Mouse (Mus musculus): Measurements from ENCODE around the gene Trim47.
"Not testable (repeated sequence)": the region's sequence is repeated elsewhere in the genome, so short reads cannot be mapped to it uniquely, and the experiment has no call there.

The Trim47 gene

DNA sequence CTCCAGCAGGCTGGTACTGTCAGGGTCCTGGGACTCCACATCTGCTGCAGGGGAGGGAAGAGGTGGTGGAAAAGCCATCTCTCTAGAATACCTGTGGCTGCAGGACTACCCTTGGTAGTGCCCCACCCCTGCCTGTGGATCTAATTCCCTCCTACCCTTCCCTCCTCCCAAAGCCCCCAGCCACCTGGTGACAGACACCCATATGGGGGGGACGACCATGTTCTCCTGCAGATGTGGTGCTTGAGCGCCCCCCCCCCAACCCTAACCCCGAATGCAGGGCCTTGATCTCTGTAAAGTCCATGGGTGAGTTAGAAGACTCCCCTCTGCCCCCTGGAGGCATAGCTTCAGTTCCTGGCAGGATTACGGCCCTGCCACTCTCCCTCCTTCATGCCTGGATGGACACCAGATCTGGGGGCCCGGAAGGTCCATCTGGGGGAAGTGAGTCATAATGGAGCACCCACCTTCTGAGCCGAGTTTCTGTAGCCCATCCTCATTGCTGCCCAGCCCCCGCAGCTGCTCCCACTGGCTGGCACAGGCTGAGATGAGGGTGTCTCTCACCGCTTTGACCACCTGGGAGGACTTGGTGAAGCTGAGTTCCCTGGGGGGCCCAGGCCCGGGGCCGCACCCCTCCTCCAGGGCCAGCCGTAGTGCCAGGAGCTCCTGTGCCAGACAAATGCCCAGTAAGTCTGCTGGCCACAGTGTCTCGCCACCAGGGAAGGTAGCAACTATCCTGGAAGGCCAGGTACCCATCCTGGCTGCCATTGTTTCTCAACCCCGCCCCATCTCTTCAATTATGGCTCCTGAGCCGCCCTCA, 19.8 kb downstream of the Trim47 start:
- peak; percentile 44 for DNase-seq

DNA sequence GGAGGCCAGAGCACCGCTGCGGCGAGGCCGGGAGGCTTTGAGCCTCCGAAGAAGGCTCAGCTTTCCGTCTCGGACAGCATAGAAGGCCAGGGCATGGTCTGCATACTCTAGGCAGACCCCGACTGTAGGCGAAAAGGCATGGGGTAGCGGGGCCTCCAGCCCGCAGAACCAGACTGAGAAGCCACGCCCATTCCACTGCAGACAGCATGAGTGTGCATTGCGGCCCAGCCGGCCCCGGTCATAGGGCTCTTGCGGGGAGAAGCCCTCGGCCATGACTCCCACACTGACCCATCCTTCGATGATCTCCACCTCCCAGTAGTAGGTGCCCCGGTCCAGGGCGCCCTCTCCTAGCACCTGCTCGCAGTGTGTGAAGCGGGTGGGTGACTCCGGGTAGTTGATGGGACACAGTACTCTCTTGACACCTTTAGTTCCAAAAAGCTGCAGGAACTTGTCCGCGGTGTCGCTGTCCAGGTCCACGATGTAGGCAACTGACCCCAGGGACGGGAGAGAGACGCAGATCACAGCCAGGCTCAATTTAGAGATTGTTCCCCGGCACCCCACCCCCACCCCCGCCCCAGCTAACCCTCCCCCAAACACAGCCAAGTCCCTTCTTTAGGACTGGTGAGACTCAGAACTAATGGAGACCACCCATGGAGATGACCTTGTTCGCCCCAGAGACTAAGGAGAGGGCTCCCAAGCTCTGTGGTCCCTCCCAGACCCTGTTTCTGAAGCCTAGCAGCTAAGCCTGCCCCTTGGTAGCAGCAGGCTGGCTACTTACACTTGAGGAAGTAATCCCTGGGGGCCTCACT, 20.7 kb downstream of the Trim47 start:
- no peak for DNase-seq

- no peak for DNase-seq
Observed at GRCm38 (mm10) chr11:116105065-116105464, 21.9 kb downstream of the Trim47 start.

DNA sequence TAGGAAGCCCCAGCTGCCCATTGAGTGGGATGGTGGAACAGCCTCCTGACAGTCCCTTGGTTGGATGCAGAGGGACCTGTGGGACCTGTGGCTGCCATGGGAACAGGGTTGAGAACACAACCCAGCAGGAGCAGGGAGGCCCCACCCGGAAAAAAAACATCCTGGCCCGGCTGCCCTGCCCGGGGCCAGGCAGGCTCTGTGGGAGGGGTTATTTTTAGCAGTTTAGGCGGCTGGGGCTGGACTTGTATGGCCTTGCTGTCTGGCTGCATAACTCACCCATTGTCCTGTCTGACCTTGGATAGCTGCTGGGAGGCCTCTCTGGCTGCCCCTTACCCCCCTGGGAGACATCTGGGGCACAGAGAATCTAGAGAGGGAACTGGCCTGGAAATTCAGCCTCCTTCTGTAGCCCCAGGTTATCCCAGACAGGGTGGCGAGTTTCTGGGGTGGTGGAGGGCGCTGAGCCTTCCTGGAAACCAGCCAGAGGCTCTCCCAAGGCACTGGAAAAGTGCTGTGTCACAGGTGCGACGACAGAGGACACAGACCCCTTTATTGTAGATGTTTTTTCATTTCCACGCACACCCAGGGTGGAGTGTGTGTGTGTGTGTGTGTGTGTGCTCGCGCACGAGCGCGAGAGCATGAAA, 22.9 kb downstream of the Trim47 start:
- peak; percentile 75 for DNase-seq

DNA sequence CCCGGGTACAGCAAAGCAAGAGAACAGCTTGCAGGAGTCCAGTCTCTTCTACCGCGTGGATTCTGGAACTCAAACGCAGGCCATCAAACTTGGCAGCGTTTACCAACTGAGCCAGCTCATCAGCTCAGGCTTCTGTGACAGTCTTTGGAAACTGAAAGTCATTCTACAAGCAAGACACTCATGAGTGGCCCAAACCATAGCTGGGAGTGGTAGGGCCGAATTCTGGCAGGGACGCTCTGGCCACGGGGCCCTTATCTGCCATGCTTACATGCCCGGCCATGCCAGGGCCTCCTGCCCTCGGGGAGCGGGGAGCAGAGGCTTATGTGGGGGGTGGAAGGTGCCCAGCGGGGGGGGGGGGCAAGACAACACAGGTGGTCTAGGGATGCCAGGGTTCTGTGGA, 23.4 kb downstream of the Trim47 start:
- peak; percentile 50 for DNase-seq

DNA sequence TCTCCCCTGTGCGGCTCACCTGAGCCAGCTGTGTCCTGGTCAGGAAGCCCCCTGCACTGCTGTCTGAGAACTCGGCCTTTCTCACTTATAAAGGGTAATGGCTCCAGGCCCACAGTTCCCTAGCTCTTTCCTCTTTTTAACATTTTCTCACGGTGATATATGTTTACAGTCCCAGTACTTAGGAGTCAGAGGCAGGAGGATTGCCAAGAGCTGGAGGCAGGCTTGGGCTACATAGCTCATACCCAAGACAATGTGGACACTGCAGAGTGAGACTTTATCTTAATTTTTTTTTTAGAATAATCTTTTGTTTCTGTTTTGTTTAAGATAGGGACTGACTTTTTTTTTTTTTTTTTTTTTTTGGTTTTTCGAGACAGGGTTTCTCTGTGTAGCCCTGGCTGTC, 24.5 kb downstream of the Trim47 start:
- DNase-seq, result peak; percentile 27

- DNase-seq, result peak; percentile 66
Observed at GRCm38 (mm10) chr11:116101931-116102381, 25.1 kb downstream of the Trim47 start.

DNA sequence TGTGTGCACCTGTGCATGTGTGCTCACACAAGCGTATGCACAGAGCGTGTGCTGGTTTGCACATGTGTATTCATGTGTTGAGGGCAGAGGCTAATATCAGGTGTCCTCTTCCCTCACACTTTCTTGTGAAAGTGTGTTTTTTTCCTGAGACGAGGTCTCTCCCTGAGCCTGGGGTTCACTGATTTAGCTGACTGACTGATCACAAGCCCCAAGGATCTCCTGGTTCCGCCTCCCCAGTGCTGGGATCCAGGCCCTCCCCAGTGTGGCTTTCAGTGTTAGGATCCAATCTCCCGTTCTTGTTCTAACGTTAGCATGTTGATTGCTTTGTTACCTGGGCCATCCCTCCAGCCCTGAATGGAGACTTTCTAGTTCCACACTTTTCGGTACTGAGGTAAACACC, 26.2 kb downstream of the Trim47 start:
- DNase-seq, result no peak

DNA sequence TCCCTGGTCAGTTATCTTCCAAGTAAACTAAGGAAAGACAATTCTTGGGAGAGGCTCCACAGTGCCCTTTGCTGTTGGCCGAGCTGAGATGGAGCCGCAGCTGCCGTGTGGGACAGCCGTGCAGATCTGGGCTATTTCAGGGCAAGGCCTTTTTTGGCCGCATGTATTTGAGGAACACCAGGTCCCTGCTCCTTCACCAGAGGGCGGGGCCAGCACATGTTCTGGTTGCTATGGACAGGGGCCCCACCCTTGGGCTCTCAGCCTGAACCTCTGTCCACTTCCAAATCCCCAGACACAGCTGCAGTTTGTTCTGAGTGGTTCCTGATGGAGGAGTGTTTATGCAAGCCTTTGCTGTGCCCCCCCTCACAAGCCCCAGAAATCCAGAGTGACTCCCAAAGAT, 26.6 kb downstream of the Trim47 start:
- peak; percentile 78 for DNase-seq

- DNase-seq, result no peak
Observed at GRCm38 (mm10) chr11:116099462-116099861, 27.5 kb downstream of the Trim47 start.

DNA sequence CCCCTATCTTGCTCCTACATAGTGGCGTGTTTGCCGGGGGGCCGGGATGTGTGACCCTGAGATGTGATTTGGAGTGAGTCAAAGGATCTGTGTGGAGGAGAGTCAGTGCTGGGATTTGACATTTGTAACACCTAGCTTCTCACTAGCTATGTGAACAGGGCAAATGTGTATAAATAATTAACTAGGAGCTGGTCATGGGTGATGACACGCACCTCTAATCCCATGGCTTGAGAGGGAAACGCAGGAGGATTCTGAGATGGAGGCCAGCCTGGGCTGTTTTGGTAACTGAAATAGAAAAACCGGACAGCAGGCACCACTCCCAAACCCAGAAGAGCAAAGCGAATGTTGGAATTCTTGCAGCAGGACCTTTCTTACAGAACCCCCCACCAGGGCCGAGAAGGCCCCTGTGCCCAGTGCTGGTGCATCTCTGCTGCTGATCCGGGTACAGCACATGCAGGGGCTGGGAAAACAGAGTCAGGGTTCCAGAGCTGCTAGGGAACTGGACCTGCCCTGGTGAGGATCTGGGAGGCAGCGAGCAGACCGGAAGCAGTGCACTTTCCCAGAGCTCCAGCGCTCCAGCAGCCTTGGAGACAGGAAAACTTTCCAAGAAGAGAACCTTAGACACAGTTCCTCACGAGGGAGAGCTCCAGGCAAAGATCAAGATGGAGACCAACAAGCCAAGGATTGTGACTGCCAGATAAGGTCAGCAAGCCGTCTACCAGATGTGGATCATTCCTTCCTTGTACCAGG, 28.1 kb downstream of the Trim47 start:
- DNase-seq, result no peak

DNA sequence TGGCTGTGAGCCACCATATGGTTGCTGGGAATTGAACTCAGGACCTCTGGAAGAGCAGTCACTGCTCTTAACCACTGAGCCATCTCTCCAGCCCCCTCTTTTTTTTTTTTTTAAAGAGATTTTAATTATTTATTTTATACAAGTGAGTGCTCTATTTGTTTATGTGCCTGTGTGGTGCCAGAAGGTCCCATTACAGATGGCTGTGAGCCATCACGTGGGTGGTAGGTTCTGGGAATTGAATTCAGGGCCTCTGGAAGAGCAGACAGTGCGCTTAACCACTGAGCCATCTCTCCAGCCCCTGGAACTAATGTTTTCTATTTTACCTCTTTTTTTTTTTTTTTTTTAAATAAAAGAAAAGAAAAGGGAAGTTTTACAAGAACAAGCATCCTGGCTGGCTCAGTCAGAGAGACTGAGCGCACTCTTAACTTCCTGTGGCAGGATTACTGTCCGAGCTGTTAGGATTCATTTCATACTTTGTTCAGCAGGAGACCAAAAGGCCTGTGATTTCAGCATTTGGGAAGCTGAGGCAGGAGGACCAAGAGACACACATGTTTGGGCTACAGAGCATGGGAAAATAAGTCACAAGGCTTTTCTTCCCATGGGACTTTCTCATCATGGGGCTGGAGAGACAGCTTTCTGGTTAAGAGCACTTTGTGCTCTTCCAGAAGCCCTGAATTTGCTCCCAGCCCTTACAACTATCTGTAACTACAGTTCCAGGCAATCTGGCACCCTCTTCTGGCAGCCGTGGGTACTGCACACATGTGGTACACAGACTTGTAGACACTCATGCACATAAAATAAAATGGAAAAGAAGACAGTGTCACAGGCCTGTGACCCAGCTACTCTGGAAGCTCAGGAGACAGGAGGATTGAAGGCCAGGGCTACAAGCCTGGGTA, 30.5 kb downstream of the Trim47 start:
- no peak for DNase-seq

GRCm38 (mm10) chr11:116095573-116095972, 31.4 kb downstream of the Trim47 start:
- peak; percentile 79 for DNase-seq

DNA sequence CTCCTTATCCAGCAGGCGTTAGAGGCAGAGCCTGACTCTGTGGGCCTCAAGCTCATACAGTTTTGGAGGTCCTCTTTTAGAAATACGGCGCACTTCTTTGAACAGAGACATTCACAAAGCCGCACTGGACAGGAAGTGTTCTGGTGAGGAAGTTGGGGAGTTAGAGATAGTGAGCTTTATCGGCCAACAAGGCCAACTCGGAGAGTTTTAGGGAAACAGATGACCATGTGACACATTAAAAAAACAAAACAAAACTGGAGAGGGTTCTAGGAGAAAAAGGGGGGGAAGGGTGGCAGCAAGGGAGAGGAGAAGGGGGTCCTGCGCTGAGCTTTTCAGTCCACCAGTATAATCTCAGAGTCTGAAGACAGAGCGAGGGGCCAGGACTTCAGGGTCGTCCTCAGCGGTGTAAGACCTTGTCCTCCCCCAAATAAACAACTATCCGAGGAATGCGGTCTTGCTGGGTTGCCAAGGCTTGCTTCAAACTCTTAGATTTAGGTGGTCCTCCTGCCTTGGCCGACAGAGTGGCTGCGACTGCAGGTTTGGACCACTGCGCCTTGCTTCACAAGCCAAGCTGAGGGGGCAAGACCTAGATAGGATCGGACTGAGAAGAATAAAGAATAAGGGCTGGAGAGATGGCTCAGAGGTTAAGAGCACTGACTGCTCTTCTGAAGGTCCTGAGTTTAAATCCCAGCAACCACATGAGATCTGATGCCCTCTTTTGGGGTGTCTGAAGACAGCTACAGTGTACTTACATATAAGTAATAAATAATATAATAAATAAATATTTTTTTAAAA, 33.0 kb downstream of the Trim47 start:
- no peak for DNase-seq

GRCm38 (mm10) chr11:116092959-116093358, 34.1 kb downstream of the Trim47 start:
- DNase-seq, result not testable (repeated sequence)

- DNase-seq, result no peak
Observed at GRCm38 (mm10) chr11:116091591-116091990, 35.4 kb downstream of the Trim47 start.

- DNase-seq, result no peak
Observed at GRCm38 (mm10) chr11:116089545-116089944, 37.5 kb downstream of the Trim47 start.

DNA sequence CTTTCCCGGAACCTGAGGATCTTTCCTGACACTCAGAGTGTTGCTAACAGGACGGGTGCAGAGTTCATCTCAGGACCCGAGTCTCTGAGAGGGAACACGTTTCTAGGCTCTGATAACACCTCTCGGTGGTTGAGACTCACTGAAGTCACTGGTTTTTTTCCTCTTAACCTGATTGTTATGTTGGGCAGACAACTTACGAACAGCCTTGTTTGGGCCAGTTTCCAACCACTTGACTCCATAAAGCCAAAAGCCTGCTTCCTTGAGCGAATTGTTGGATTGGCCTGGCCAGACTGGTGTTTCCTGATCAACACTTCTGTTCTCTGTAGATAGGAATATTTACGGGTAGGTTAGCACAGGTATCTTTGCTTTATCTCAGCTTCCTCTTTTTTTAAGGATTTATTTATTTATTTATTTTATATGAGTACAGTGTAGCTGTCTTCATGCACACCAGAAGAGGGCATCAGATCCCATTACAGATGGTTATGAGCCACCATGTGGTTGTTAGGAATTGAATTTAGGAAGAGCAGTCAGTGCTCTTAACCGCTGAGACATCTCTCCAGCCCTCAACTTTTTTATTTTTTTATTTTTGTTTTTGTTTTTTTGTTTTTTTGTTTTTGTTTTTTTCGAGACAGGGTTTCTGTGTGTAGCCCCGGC, 38.1 kb downstream of the Trim47 start:
- no peak for DNase-seq

DNA sequence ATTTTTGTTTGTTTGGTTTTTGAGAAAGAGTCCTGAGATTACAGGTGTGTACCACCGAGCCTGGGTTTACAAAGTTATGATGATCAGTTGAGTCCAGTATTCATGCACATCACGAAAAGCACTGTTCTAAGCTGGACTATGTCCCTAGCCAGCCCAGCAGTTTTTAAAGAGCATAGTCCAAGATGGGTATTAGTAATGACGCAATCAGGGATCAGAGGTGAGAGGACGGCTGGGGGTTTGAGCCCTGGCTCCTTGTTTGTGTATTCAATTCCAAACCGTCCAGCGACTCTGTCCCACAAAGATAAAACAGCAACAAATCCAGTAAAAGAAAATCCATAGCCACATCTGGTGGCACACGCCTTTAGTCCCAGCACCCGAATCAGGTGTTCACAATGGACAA, 38.8 kb downstream of the Trim47 start:
- DNase-seq, result no peak

Measured in lung, postnatal 10 days (tissue).